Mouse (Mus musculus) left cerebral cortex, postnatal 10 days (tissue): ENCODE data around the gene Gpx4. TPM values are rescaled to one million over a fixed set of nuclear protein-coding genes. Genes with fewer than 3 reads are reported as not detected.

Experiments used
- DNase-seq, 2 experiments: peaks; one replicate each; pipeline ENCODE4 v3.0.0; 2021 to 2022; ENCODE audit warnings: low spot score in 2 of 2, mixed read lengths in 1 of 2; ENCODE audit errors: extremely low spot score in 1 of 2
- intact Hi-C: fragments of 180-260 bp; cut with DNase I; formaldehyde crosslinking; loops from one replicate; pipeline ENCODE4 v1.15.1; 2025
- total RNA-seq, 2 experiments: library from RNA; stranded (reverse); gene quantifications; 2 replicates each; pipeline ENCODE4 v1.2.3; 2021

The Gpx4 gene
- total RNA-seq = 100 to 1,000 TPM; 436 to 469 TPM

DNA sequence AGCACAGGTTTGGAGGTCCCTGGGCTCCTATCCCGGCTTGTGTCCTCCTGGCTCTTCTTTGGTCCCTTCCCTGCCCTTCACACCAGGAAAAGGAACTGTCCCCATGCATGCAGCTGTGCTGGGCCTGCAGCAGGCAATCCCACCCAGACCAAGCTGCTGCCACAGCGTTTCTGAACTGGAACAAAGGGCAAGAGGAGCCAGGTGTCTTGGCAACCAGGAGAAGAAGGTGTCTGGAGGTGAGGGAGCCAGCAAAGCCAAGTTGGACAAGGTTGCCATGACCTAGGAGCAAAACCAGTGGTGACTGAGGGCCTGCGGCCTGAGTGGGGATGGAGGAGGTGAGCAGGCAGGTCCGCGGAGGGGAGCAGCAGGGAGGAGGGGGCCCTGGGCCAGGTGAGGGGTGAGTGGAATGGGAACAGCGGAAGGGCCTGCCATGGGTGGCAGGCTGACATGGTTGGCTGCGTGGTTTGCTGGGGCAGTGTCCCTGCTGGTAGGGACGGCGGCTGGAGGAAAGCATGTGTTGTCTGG, at the start of gene Gpx4:
Gene Gpx4 (plus strand): TSS at position 126 of the 525 bp plus-strand sequence.
- intact Hi-C loops = no loop called here
- no peak for DNase-seq

DNA sequence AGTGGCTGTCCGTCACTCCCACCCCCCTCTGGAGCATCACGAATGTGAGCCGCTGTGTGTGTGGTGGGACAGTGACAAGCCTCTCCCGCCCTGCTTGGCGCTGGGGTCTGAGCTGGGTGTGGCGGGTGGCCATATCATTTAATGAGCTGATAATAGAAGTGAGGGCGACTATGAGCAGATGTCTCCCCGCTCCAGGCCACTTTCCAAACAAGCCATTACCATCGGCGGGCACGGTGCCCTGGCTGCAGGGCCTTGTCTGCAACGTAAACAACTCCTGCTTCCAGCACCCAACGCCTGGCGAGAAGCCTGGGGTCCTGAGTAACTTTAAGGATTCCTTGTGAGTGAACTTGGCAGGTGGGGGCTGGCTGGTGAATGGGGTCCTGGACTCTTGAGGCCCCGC, 49.1 kb upstream of the Gpx4 start:
- intact Hi-C loops = no loop called here
- peak in 1 of 2 experiments; percentile 56 for DNase-seq

DNA sequence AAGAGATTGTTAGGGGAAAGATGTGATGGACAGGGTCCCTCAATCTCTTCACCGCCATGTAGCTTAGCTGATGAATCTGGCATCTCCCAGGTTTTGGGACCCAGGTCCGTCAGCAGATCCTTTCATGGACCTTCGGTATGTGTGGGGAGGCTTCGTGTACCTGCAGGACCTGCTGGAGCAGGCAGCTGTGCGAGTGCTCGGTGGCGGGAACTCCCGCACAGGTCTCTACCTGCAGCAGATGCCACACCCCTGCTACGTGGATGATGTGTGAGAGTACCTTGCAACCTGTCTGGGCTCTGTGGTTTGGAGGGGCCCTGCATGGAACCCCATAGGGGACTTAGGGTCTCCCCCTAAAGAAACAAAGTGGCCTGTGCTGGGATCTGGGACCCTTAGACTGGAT, 45.0 kb upstream of the Gpx4 start:
- DNase-seq = no peak
- intact Hi-C loops = no loop called here

DNA sequence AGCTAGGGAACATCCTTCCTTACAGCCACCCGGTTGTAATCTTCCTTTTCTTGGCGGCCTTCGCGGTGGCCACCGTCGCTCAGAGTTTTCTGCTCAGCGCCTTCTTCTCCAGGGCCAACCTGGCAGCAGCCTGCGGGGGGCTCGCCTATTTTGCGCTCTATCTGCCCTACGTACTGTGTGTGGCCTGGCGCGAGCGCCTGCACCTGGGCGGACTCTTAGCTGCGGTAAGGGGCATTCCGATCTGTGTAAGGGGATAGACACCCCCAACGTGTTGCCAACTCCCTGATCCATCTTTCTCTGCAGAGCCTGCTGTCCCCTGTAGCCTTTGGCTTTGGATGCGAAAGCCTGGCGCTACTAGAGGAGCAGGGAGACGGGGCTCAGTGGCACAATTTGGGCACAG, 44.1 kb upstream of the Gpx4 start:
- intact Hi-C loops = no loop called here
- no peak for DNase-seq

DNA sequence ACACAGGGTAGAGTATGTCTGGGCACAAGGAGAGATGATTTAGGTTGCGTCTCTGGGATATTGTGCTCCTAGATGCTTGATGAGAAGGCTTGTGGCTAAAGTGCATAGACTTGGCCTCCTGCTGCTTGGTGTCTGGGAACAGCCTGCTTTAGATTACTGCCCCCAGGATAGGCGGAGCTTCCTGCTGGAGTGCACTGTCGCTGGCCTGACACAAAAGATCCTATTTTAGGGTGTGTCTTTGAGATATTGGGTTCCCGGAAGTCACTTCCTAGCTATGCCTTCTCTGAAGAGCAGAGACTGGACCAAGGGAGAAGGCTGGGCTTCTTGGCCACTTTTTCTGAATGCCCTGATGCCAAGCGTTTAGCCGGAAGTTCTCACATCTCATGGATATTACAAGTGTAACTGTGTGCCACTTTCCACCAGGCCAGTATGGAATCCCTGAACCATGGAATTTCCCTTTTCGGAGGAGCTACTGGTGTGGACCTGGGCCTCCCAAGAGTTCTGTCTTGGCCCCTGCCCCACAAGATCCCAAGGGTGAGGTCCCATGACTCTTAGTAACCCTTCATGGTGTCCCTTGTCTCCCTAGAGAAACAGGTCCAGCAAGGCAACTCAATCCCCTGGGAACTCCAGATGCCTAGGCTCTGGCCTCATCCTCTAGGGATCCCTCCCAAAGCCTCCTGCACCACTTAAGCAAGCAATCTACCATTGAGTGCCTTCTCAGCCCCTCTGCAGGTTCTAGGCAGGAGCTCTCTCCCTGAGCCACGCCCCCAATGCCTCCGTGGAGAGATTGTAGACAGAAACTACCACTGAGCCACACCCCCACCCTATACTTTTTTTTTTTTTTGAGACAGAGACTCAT, 43.4 kb upstream of the Gpx4 start:
- intact Hi-C loops = no loop called here
- DNase-seq = peak in 1 of 2 experiments; percentile 63

DNA sequence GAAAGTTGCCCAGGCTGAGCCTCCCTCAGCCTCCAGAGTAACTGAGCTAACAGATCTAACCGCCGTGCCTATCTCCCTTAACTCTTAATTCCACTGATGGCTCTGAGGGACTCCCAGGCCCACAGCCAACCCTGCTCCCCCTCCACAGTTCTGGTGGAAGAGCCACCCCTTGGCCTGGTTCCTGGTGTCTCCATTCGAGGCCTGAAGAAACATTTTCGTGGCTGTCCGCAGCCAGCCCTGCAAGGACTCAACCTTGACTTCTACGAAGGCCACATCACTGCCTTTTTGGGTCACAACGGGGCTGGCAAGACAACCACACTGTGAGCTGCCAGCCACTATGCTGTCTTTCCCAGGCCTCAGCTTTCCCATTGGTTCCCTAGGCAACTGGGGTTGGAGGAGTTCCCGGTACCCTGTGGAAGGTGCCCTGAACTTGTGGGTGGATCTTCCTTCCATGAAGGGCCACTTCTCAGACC, 42.7 kb upstream of the Gpx4 start:
- DNase-seq = no peak
- intact Hi-C loops = no loop called here

DNA sequence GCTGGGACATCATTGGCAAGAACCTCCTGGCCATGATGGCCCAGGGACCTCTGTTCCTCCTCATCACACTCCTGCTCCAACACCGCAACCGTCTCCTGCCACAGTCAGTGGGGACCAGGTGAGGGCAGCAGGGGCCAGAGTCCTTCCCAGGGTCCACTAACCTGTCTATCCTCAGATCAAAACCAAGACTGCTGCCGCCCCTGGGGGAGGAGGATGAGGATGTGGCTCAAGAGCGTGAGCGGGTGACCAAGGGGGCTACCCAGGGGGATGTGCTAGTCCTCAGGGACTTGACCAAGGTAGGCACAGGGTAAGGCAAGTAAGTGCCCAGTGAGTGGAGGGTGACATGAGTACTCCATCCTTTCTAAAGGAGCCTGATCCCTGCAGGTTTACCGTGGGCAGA, 35.2 kb upstream of the Gpx4 start:
- no peak for DNase-seq
- intact Hi-C loops = no loop called here

DNA sequence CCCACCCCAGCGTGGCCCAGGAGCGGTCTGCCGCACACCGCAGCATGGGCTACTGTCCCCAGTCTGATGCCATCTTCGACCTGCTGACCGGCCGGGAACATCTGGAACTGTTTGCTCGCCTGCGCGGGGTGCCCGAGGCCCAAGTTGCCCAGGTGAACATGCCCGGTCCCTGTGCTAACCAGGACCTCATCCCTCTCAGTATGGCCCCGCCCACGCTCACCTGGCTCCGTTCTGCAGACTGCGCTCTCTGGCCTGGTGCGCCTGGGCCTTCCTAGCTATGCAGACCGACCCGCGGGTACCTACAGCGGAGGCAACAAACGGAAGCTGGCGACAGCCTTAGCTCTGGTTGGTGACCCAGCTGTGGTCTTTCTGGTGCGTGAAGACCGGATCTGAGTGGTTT, 33.4 kb upstream of the Gpx4 start:
- DNase-seq = peak in 1 of 2 experiments; percentile 38
- intact Hi-C loops = no loop called here

DNA sequence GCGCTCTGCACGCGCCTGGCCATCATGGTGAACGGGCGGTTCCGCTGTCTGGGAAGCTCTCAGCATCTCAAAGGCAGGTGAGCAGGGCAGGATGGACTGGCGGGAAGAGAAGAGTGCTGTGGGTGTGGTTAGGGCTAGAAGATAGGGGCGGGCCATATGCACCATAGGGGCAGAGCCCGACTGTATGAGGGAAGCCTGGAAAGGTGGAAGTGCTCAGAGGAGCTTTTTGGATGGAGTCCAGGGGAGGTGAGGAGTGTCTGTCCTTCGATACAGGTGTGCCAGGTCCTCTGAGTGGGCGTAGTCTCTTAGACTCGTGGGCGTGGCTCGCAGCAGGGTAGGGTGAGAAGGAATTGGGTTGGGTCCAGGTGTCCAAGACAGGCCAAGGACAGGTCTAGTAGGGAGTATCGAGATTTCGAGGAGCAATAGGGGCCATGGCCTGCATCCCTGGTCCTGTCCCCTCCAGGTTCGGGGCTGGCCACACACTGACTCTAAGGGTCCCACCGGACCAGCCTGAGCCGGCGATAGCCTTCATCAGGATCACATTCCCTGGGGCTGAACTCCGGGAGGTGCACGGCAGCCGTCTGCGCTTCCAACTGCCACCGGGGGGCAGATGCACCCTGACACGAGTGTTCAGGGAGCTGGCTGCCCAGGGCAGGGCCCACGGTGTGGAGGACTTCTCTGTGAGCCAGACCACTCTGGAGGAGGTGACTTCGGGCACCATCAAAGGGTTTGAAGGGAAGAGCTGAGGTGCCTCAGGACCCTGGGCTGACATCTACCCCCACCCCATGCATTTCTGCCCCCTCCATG, 32.3 kb upstream of the Gpx4 start:
- intact Hi-C loops = no loop called here
- DNase-seq = peak in 1 of 2 experiments; percentile 32

DNA sequence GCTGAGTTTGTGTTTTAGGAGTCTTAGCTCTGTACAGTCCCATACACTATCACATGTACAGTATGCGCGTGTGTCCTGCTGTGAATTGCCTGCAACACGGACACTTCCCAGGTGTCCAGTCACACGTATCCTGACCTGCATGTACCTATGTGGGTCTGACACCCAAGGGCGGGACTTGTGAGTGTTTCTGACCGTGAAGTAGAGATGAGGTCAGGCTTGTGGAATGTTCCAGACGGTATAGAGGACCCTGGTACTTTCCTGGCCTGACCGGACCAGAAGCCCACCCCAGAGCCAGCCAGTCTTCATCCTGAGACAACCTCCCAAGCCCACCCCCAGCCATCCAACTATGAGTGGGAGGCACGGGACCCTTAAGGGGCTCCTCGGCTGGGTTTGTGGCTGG, 31.4 kb upstream of the Gpx4 start:
- intact Hi-C loops = no loop called here
- peak in 1 of 2 experiments; percentile 25 for DNase-seq

DNA sequence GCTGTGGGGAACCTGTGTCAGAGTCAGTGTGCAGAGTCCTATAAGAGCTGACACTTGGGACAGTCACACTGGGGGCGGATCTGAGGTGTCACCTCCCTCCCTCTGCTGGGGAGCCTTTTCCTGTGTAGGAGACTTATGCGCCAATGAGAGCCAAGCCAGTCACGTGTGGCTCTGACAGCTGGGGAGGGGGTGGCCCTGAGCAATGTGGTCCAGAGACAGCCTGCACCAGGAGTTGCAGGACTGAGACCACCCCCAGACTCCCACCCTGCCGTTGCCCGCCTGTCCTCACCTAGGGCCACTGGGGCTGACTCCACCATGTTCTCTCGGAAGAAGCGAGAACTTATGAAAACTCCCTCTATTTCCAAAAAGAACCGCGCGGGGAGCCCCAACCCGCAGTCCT, 30.5 kb upstream of the Gpx4 start, which contains the start of gene Arhgap45:
Gene Arhgap45 (plus strand): TSS at position 143 of the 400 bp plus-strand sequence.
- intact Hi-C loops = no loop called here
- peak in 1 of 2 experiments; percentile 51 for DNase-seq

DNA sequence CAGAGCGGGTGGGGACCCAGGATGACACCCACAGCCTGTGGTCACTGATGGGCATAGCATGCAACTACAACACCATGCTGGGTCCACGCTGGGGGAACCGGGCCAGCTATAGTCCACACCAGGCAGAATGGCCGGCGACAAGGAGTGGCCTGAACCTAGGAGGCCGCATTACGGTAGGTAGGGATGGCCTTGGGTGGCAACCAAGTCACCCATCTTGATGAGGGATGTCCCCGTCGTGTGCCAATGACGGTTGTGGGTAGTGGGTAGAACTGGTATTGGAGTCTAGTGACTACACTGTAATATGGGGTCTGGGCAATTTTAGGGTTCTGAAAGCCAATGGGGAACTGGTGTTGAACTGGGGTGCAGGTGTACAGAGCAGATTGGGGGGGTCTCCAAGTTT, 30.0 kb upstream of the Gpx4 start:
- intact Hi-C loops = no loop called here
- DNase-seq = peak in 1 of 2 experiments; percentile 28

DNA sequence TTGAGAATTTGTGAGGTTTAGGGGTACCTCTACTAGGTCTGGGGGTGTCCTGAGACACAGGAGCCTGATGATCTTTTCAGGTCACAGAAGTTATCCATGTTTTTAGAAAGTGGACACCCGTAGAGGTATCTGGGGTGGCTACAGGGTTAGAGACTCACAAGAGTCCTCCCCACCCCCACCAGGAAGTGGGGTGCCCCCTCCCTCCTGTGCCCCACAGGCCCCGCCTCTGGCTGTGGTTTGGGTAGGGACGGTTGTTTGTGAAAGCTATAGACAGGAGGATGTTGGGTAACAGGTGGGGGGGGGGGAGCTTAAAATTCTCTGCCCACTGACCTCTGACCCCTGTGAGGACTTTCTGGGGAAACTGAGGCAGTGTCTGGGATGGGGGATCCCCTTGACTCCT, 29.6 kb upstream of the Gpx4 start:
- DNase-seq = peak in 1 of 2 experiments; percentile 68
- intact Hi-C loops = no loop called here

DNA sequence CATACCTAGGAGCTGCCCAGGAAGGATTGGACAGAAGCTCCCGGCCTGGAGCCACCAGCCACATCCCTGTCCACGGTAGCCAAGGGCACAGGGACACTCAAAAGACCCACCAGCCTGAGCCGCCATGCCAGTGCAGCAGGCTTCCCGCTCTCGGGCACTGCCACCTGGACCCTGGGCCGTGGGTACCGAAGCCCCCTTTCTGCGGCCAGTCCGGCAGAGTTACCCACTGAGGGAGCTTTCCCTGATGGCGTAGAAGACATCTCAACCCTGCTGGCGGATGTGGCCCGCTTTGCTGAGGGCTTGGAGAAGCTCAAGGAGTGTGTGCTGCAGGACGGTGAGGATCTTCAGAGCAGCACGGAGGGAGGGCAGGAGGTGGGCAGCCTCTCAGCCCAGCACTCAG, 29.2 kb upstream of the Gpx4 start:
- DNase-seq = peak in 1 of 2 experiments; percentile 28

DNA sequence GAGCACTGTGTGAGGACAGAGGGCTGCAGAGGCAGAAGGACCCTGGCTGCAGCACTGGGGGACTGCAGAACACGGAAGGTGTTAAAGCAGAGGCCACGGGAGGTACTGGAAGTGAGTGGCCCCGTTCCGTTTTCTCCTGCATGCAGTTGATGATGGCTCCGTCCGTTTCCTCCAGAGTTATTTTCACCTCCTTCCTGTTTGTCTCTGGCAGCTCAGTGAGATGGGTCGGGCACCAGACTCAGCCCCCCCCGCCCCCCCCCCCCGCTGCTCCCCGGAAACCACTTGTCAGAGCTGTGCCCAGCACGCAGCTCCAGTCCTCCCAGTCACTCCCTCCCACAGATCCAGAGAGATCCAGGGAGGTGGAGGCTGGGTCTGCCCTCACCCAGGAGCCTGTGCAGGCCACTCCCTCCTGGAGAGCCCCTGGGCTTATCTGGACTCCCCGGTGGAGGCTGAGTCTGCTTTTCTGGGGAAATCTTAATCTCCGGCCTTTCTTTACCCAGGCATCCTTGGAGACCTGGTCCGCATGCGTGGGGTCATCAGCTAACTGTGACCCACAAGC, 28.1 kb upstream of the Gpx4 start:
- peak in 1 of 2 experiments; percentile 33 for DNase-seq
- intact Hi-C loops = no loop called here

More for the DNA sequence above, 29.2 kb upstream of the Gpx4 start:
- intact Hi-C loops = no loop called here

DNA sequence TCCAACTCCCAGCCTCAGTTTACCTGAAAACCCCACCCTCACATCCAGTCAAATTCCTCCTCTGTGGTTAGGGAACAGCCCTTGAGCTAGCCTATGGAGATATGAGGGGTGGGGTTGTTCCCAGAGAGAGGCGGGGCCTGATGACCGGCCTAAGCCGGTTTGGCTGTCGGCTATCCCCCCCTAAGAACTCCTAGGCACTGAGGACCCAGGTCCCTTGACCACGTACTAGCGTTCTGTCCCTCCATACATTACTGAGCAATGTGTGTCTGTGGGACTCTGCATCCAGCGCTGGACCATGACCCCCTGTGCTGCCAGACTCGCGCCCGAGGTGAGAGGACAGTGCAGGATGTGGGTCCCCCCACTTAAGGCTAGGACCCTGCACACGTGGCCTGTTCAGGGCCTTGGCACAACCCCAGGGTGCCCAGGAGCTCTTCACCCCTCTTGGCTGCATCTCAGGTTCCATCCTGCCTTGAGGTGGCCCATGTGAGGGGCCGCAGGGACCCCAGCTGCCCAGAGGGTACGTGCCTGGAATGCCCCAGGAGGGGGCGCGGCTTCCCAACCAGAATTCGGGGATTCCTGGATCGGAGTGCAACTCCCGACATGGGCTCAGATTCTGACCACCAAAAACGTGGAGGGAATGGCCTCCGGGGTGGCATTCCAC, 27.4 kb upstream of the Gpx4 start:
- intact Hi-C loops = no loop called here
- DNase-seq = peak in 1 of 2 experiments; percentile 26

DNA sequence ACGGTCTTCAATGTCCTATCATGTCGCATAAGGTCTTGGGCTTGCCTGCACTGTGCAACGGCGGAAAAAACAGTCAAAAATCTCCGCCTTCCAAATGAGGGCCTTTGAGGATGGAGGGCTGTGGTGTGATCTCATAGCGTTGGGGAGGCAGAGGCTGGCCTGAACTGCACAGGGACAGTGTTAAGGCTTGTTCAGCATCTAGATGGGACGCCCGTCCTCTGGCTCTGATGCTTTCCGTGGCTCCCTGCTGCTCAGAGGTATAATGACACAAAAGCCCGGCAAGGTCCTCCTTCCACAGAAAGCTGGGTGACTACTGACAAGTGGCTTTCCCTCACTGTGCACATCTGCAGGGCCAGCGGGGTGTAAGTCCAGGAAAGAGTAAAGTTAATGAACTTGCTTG, 26.8 kb upstream of the Gpx4 start:
- intact Hi-C loops = no loop called here
- no peak for DNase-seq

DNA sequence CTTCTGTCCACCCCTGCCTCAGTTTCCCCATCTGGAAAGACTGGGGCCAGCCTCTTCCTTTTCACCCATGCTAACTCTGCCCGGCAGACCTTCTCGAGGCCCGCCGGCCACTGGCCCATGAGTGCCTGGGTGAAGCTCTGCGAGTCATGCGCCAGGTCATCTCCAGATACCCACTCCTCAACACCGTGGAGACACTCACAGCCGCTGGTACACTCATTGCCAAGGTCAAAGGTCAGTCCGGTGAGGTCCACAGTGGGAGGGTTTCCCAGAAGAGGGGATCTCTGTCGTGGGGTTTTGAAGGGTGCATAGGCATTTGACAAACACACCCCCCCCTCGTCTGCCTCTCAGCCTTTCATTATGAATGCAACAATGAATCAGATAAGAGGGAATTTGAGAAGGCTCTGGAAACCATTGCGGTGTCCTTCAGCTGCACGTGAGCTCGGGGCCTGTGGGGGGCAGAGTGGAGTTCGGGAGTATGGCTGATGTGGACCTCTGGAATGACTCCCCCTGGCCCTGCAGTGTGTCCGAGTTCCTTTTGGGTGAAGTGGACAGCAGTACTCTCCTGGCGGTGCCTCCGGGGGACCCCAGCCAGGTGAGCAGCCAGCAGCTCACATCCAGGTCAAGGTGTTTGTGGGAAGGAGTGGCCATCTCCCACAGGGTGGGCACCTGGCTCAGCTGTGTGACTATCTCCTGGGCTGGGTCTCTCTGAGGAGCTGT, 26.2 kb upstream of the Gpx4 start:
- no peak for DNase-seq

More for the DNA sequence above, 26.2 kb upstream of the Gpx4 start:
- intact Hi-C loops = no loop called here
